Comparison of ENCODE assay signal across 13 mouse cellular contexts in the genomic region with DNA sequence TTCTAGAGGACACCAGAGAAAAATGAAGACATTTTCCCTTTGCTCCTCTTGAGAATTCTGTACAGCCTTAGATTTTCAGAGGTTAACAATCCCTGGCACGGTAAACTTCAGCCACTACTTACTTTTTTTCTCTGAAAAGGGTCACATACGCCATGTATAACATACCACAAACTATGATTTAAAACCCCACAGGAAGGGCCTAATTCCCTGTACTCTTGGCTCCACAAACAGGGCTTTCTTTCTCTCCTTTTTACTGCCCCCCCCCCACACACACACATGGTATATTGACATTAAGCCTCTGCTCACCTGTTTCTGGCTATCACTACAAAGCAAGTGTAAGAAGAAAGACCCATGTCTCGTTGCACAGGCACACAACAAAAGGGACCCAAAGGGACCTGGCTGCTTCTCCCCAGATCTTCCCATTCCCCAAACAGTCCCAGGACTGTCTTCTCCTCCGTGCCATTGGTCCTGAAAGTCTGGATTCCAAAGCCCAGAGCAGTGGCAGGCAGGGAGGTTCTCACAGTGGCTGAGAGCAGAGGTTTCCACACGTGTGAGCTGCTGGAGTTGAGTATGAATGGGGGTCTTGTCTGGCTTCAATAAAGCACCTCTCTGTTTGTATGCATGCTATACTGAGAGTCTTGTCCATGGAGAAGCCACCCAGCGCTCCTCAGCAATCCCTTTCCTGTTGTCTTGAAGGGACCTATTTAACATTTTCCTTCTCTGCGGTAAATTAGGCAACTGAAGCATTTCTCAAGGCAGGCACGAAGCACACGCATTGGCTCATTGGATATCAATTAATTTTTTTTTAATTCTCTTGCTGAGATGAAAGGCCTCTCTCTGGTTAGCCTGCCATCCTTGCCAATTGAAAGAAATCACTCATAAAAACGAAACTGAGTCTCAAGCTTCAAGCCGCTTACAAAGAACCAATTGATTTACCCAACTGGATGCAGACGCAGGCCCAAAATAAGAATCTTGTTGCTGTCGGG. TPM values are rescaled to one million over a fixed set of nuclear protein-coding genes. Genes with fewer than 3 reads are reported as not detected.
DNase-seq lines count a peak whose midpoint lies in the region; ATAC-seq and TF ChIP-seq lines count a peak whose summit lies in the region.
"Had no signal": no experiment of that assay in that cellular context is flagged by ENCODE, and none has a peak within 500 bp of the region (broad histone marks: within the 10 kb centered on the region; RNA-seq: fewer than 3 reads in every experiment).

No protein-coding gene starts in this region.

- H3K4me2 ChIP-seq in forebrain, embryonic 14.5 days (ENCODE audit: low read length), result peak overlapping the region; percentile 12; the same call in 1 of the 2 replicates
- H3K4me2 ChIP-seq in limb, embryonic 11.5 days (ENCODE audit: low read depth, severe bottlenecking), result no peak overlapping the region
- H3K4me2 ChIP-seq in neural tube, embryonic 14.5 days (ENCODE audit: low read depth, low read length), result no peak overlapping the region

- TF ChIP-seq CTCF in left cerebral cortex, adult 2 months (IDR thresholded peaks at IDR 0.05), result no peak

- H3K4me1 ChIP-seq in forebrain, embryonic 14.5 days (ENCODE audit: control insufficient read depth, insufficient read depth, low read length), result peaks cover 16% of the 10 kb centered on the region
- H3K4me1 ChIP-seq in limb, embryonic 11.5 days (ENCODE audit: control insufficient read depth, insufficient read depth, low read length), result peaks cover 13% of the 10 kb centered on the region
- peaks cover 22% of the 10 kb centered on the region for H3K4me1 ChIP-seq in neural tube, embryonic 14.5 days (ENCODE audit: control insufficient read depth, insufficient read depth, low read length)

- intact Hi-C loops in left cerebral cortex, adult 2 months (cut with DNase I), result no loop called here

- no peaks in the 10 kb centered on the region for H3K36me3 ChIP-seq in forebrain, embryonic 14.5 days (ENCODE audit: control insufficient read depth, insufficient read depth, low read length)
- no peaks in the 10 kb centered on the region; the same call in 1 of the 2 replicates for H3K36me3 ChIP-seq in limb, embryonic 11.5 days (ENCODE audit: control insufficient read depth, insufficient read depth, low read length)
- no peaks in the 10 kb centered on the region for H3K36me3 ChIP-seq in neural tube, embryonic 14.5 days (ENCODE audit: control insufficient read depth, insufficient read depth, low read length)

- 16% methylated on average over 13 of the region's 13 CpGs for WGBS in forebrain, embryonic 14.5 days
- 60% methylated on average over 13 of the region's 13 CpGs for WGBS in limb, embryonic 11.5 days
- WGBS in neural tube, embryonic 14.5 days, result 42% methylated on average over 13 of the region's 13 CpGs

- ATAC-seq in forebrain, embryonic 14.5 days, result peak; percentile 50; the same call in 1 of the 2 replicates
- ATAC-seq in limb, embryonic 11.5 days (ENCODE audit: insufficient number of reproducible peaks, low FRiP score, low TSS enrichment, low read depth), result peak; percentile 72
- ATAC-seq in neural tube, embryonic 14.5 days (ENCODE audit: low read depth), result peak; percentile 69

- H3K27ac ChIP-seq in left cerebral cortex, adult 2 months, result peak overlapping the region; percentile 71
- peak overlapping the region; percentile 23; the same call in 1 of the 2 replicates for H3K27ac ChIP-seq in forebrain, embryonic 14.5 days (ENCODE audit: low read depth, low read length)
- H3K27ac ChIP-seq in limb, embryonic 11.5 days (replicated peaks; ENCODE audit: low read depth, low read length), result peak overlapping the region; percentile 82
- peak overlapping the region; percentile 64 for H3K27ac ChIP-seq in neural tube, embryonic 14.5 days (ENCODE audit: low read depth, low read length)

- H3K9ac ChIP-seq in forebrain, embryonic 14.5 days (ENCODE audit: low read length), result no peak overlapping the region
- H3K9ac ChIP-seq in limb, embryonic 11.5 days (ENCODE audit: low read length), result peak overlapping the region; percentile 4; the same call in 1 of the 2 replicates
- no peak overlapping the region for H3K9ac ChIP-seq in neural tube, embryonic 14.5 days (replicated peaks; ENCODE audit: low read depth, low read length)

- DNase-seq in left cerebral cortex, adult 2 months (ENCODE audit: extremely low spot score in 1 of 2, low spot score in 2 of 2), result no peak
- no peak for DNase-seq in left cerebral cortex, adult 18-20 months (ENCODE audit: low spot score in 2 of 2)
- DNase-seq in forebrain, embryonic 14.5 days (ENCODE audit: low spot score), result peak; percentile 44
- peak; percentile 45 for DNase-seq in limb, embryonic 11.5 days (ENCODE audit: low spot score)
- no peak for DNase-seq in urinary bladder, postnatal 10 days (ENCODE audit: low spot score)
- no peak for DNase-seq in spleen, adult 18-20 months
- no peak for DNase-seq in kidney, postnatal 4 days
- DNase-seq: adrenal gland, postnatal 25 days; cerebellum, adult 9-11 months; kidney, postnatal 25 days; liver; lung, postnatal 14 days had no signal

- no peak overlapping the region for H3K4me3 ChIP-seq in left cerebral cortex, adult 2 months
- no peak overlapping the region for H3K4me3 ChIP-seq in forebrain, embryonic 14.5 days (ENCODE audit: low read depth, low read length)
- no peak overlapping the region for H3K4me3 ChIP-seq in limb, embryonic 11.5 days (ENCODE audit: low read depth, low read length)
- no peak overlapping the region for H3K4me3 ChIP-seq in neural tube, embryonic 14.5 days (ENCODE audit: low read depth, low read length)

- H3K9me3 ChIP-seq in forebrain, embryonic 14.5 days (replicated peaks; ENCODE audit: control insufficient read depth, low read length), result no peaks in the 10 kb centered on the region
- no peaks in the 10 kb centered on the region for H3K9me3 ChIP-seq in limb, embryonic 11.5 days (ENCODE audit: control insufficient read depth, low read length)
- no peaks in the 10 kb centered on the region for H3K9me3 ChIP-seq in neural tube, embryonic 14.5 days (ENCODE audit: control insufficient read depth, low read length)

- no peaks in the 10 kb centered on the region for H3K27me3 ChIP-seq in forebrain, embryonic 14.5 days (replicated peaks; ENCODE audit: control insufficient read depth, insufficient read depth, low read length)
- H3K27me3 ChIP-seq in limb, embryonic 11.5 days (ENCODE audit: control insufficient read depth, insufficient read depth, low read length), result no peaks in the 10 kb centered on the region
- H3K27me3 ChIP-seq in neural tube, embryonic 14.5 days (ENCODE audit: control insufficient read depth, insufficient read depth, low read length), result no peaks in the 10 kb centered on the region

RNA-seq across cellular contexts. Expression of a gene that starts 20.3 kb away (rescaled TPM):
- 10 to 100 TPM; 26.8 to 34.2 TPM for total RNA-seq in left cerebral cortex, adult 2 months (2021)
- total RNA-seq in left cerebral cortex, adult 18-20 months (2021), result 10 to 100 TPM; 28.6 to 31.1 TPM
- polyA plus RNA-seq in forebrain, embryonic 14.5 days (2014; fragmentation: Nextera tagmentation; extraction: Ambion mirVana), result 17.4 and 21.5 TPM in 2 replicates
- 39.0 and 42.5 TPM in 2 replicates for polyA plus RNA-seq in limb, embryonic 11.5 days (2014; fragmentation: Nextera tagmentation; extraction: Ambion mirVana)
- polyA plus RNA-seq in neural tube, embryonic 14.5 days (2014; fragmentation: Nextera tagmentation; extraction: Ambion mirVana), result 22.7 and 24.1 TPM in 2 replicates

Comparison
In these comparisons a context has a peak if more than half of its experiments do, and no peak if none do; other contexts are left out.
1. DNase-seq: peak in forebrain, embryonic 14.5 days (single experiment) and limb, embryonic 11.5 days (single experiment); none in left cerebral cortex, adult 2 months (0 of 2), left cerebral cortex, adult 18-20 months (0 of 2), urinary bladder, postnatal 10 days (single experiment), spleen, adult 18-20 months (0 of 2) and kidney, postnatal 4 days (0 of 2).
2. H3K27ac ChIP-seq: peak in every context shown above with its lines; median percentile 82 in limb, embryonic 11.5 days; 71 in left cerebral cortex, adult 2 months; 64 in neural tube, embryonic 14.5 days; 23 in forebrain, embryonic 14.5 days.
3. Peak in every context shown above with its lines, with median percentiles within 50 percentile points of each other: ATAC-seq.